Mouse (Mus musculus): ENCODE results near the gene Apbb2. TPM values are rescaled to one million over a fixed set of nuclear protein-coding genes. Genes with fewer than 3 reads are reported as not detected.

Gene Apbb2
- polyA plus RNA-seq, 1 experiment from 2014 or later, result 5.6 TPM

DNA sequence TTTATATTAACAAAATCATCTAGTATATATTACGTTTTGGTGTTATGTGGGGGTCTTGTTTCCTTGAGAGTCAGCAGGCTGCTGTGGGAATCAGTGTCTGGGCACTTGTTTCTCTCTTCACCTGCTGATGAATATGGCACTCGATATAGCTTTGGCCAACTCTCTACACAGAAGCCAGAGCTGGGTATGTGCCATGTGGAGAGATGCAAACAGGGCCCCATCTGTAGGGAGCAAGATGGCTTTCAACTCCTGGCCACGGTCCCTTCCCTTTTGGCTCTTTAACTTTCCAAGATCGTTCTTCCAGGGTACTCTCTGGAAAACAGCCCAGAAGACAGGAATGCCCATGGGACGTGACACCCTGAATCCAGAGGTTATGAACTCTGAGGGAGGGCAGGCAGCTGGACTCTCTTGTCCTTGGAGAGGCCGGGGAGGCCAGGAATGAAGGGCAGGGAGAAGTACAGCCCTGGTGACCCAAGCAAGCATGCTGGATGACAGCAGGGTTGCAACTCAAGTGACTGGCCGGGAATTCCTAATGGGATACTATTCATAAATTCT is 266.7 kb downstream of the Apbb2 start:
- TF ChIP-seq CTCF (IDR thresholded peaks at IDR 0.05; ENCODE audit: low read depth), result no peak
- TF ChIP-seq EP300 (IDR thresholded peaks at IDR 0.05; ENCODE audit: low read depth), result no peak
- Histone ChIP-seq H3K4me3 (ENCODE audit: low read depth, low read length) (no peak overlapping the region), H3K27ac (ENCODE audit: low read depth) (no peak overlapping the region), H3K9me3 (ENCODE audit: low read length) (no peaks in the 10 kb centered on the region), H3K27me3 (ENCODE audit: insufficient read depth, low read length) (no peaks in the 10 kb centered on the region), H3K4me2 (ENCODE audit: low read depth, low read length) (no peak overlapping the region), H3K9ac (replicated peaks) (no peak overlapping the region), H3K36me3 (replicated peaks; ENCODE audit: insufficient read depth, low read length) (0 out of 2 replicates have a peak, but pooled peaks cover 2% of the 10 kb centered on the region), H3K4me1 (ENCODE audit: insufficient read depth) (no peaks in the 10 kb centered on the region)
- ATAC-seq, result no peak
- no peak for DNase-seq
- 78% methylated on average over 7 of the region's 7 CpGs for WGBS (ENCODE audit: insufficient replicate concordance)

DNA sequence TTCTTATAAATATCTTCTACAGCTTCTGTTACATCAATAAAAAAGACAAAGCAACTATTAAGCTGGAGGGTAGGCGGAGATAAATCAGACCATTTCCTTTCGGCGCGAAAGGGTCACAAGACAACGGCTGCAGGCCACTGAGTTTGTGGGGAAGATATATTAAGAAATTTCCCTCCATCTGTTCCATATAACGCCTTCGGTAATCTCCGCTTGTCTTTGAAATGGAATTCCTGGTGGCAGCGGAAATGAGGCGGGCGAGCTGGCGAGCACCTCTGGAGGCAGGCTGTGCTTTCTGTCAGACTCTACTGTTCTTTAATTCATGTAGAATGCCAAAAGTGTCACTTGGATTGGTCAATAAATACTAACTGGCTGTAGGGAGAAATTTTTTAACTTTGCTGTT is 267.5 kb downstream of the Apbb2 start:
- H3K36me3 ChIP-seq (replicated peaks; ENCODE audit: insufficient read depth, low read length), result 0 out of 2 replicates have a peak, but pooled peaks cover 2% of the 10 kb centered on the region
- no peak overlapping the region for H3K9ac ChIP-seq (replicated peaks)
- 76% methylated on average over 12 of the region's 12 CpGs for WGBS (ENCODE audit: insufficient replicate concordance)
- ATAC-seq, result no peak
- H3K4me1 ChIP-seq (ENCODE audit: insufficient read depth), result peaks cover 3% of the 10 kb centered on the region; the same call in 1 of the 2 replicates
- no peak overlapping the region for H3K4me2 ChIP-seq (ENCODE audit: low read depth, low read length)
- H3K9me3 ChIP-seq (ENCODE audit: low read length), result no peaks in the 10 kb centered on the region
- TF ChIP-seq CTCF (IDR thresholded peaks at IDR 0.05; ENCODE audit: low read depth) (no peak), EP300 (IDR thresholded peaks at IDR 0.05; ENCODE audit: low read depth) (no peak)
- no peaks in the 10 kb centered on the region for H3K27me3 ChIP-seq (ENCODE audit: insufficient read depth, low read length)
- H3K4me3 ChIP-seq (ENCODE audit: low read depth, low read length), result no peak overlapping the region
- DNase-seq, result no peak
- H3K27ac ChIP-seq (ENCODE audit: low read depth), result no peak overlapping the region

DNA sequence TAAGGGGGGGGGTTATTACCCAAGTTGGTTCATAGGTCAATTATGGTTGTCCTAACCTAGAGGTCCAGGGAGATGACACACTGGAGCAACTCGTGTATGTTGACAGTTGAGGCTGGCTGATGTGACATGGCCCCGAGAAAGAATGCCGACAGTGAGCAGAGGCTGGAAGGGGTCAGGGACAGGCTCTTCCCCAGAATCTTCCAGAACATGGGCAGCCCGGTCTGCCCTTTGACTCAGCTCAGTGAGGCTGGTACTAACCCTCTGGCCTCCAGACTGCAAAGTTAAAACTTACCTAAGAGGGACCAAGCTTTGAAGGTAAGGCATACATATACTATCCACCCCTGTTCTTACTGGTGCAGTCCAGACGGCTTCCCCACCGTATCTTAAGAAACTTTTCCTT is 268.0 kb downstream of the Apbb2 start:
- H3K4me2 ChIP-seq (ENCODE audit: low read depth, low read length), result no peak overlapping the region
- no peak overlapping the region for H3K4me3 ChIP-seq (ENCODE audit: low read depth, low read length)
- H3K27me3 ChIP-seq (ENCODE audit: insufficient read depth, low read length), result no peaks in the 10 kb centered on the region
- H3K36me3 ChIP-seq (replicated peaks; ENCODE audit: insufficient read depth, low read length), result 0 out of 2 replicates have a peak, but pooled peaks cover 2% of the 10 kb centered on the region
- ATAC-seq (no peak), DNase-seq (no peak)
- H3K4me1 ChIP-seq (ENCODE audit: insufficient read depth), result peaks cover 3% of the 10 kb centered on the region; the same call in 1 of the 2 replicates
- no peak overlapping the region for H3K9ac ChIP-seq (replicated peaks)
- 71% methylated on average over 6 of the region's 6 CpGs for WGBS (ENCODE audit: insufficient replicate concordance)
- TF ChIP-seq EP300 (IDR thresholded peaks at IDR 0.05; ENCODE audit: low read depth) (no peak), CTCF (IDR thresholded peaks at IDR 0.05; ENCODE audit: low read depth) (no peak)
- H3K27ac ChIP-seq (ENCODE audit: low read depth), result no peak overlapping the region
- no peaks in the 10 kb centered on the region for H3K9me3 ChIP-seq (ENCODE audit: low read length)

DNA sequence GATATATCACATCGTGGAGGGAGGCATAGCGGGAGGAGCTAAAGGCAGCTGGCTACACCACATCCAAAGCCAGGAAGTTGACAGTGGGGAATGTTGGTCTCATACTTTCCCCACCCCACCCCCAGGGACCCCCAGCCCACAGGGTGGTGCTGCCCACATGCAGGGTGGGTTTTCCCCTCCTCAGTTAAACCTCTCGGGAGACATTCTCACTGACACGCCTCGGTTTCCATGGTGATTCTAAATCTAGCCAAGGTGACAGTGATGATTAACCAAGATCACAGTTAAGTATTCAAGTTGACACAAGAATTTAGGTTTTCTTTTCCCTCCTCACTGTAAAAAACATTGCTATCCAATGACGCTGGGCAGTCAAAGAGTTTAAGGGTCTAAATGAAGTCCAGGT is 270.2 kb downstream of the Apbb2 start:
- peaks cover 3% of the 10 kb centered on the region; the same call in 1 of the 2 replicates for H3K4me1 ChIP-seq (ENCODE audit: insufficient read depth)
- no peak for TF ChIP-seq EP300 (IDR thresholded peaks at IDR 0.05; ENCODE audit: low read depth)
- no peak for TF ChIP-seq CTCF (IDR thresholded peaks at IDR 0.05; ENCODE audit: low read depth)
- ATAC-seq, result no peak
- H3K9ac ChIP-seq (replicated peaks), result no peak overlapping the region
- H3K4me3 ChIP-seq (ENCODE audit: low read depth, low read length), result no peak overlapping the region
- H3K4me2 ChIP-seq (ENCODE audit: low read depth, low read length), result no peak overlapping the region
- H3K27me3 ChIP-seq (ENCODE audit: insufficient read depth, low read length), result no peaks in the 10 kb centered on the region
- no peak for DNase-seq
- H3K36me3 ChIP-seq (replicated peaks; ENCODE audit: insufficient read depth, low read length), result 0 out of 2 replicates have a peak, but pooled peaks cover 2% of the 10 kb centered on the region
- 78% methylated on average over 6 of the region's 6 CpGs for WGBS (ENCODE audit: insufficient replicate concordance)
- no peak overlapping the region for H3K27ac ChIP-seq (ENCODE audit: low read depth)
- no peaks in the 10 kb centered on the region for H3K9me3 ChIP-seq (ENCODE audit: low read length)

DNA sequence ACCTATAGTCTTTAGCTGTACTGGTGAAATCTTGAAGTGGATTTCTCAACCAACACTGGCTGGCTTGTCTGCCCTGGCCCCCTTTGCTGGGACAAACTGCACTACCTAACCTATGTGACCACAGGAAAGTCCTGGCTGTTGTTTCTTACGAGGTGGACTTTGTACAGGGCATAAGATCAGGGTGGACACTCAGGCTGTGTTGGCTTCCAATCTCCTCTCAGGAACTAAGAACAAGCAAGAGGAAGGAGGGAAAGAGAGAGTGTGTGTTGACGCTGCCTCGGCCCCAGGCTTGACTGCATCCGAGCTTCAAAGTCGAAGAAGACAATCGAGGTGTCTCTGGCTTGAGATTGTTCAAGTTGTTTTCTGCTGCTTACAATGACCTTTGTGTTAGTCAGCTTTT is 271.8 kb downstream of the Apbb2 start:
- H3K4me2 ChIP-seq (ENCODE audit: low read depth, low read length), result no peak overlapping the region
- H3K4me1 ChIP-seq (ENCODE audit: insufficient read depth), result peaks cover 3% of the 10 kb centered on the region; the same call in 1 of the 2 replicates
- H3K4me3 ChIP-seq (ENCODE audit: low read depth, low read length), result no peak overlapping the region
- no peaks in the 10 kb centered on the region for H3K27me3 ChIP-seq (ENCODE audit: insufficient read depth, low read length)
- no peak overlapping the region for H3K27ac ChIP-seq (ENCODE audit: low read depth)
- DNase-seq (no peak), ATAC-seq (no peak)
- 70% methylated on average over 6 of the region's 6 CpGs for WGBS (ENCODE audit: insufficient replicate concordance)
- TF ChIP-seq CTCF (IDR thresholded peaks at IDR 0.05; ENCODE audit: low read depth) (no peak), EP300 (IDR thresholded peaks at IDR 0.05; ENCODE audit: low read depth) (no peak)
- 0 out of 2 replicates have a peak, but pooled peaks cover 2% of the 10 kb centered on the region for H3K36me3 ChIP-seq (replicated peaks; ENCODE audit: insufficient read depth, low read length)
- H3K9ac ChIP-seq (replicated peaks), result no peak overlapping the region
- H3K9me3 ChIP-seq (ENCODE audit: low read length), result no peaks in the 10 kb centered on the region

DNA sequence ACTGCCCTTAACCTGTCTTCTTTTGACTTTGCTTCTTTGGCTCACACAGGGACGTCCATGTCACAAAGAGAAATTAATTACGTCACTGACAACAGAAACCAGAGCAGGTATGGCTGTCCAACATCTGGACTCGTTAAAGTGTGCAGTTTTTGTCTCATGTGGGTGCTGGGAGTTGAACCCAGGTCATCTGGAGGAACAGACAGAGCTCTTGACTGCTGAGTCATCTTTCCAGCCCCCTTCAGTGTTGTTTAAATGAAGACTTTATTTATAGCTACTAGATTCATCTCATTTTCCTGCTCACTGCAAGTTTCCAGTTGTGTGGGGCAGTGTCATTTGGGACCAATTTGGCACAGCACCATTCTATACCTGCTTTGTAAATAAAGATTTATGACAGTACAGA is 273.4 kb downstream of the Apbb2 start:
- H3K9ac ChIP-seq (replicated peaks), result no peak overlapping the region
- H3K4me2 ChIP-seq (ENCODE audit: low read depth, low read length), result no peak overlapping the region
- H3K4me3 ChIP-seq (ENCODE audit: low read depth, low read length), result no peak overlapping the region
- DNase-seq, result no peak
- 0 out of 2 replicates have a peak, but pooled peaks cover 2% of the 10 kb centered on the region for H3K36me3 ChIP-seq (replicated peaks; ENCODE audit: insufficient read depth, low read length)
- 50% methylated on average over 3 of the region's 3 CpGs for WGBS (ENCODE audit: insufficient replicate concordance)
- no peak overlapping the region for H3K27ac ChIP-seq (ENCODE audit: low read depth)
- no peaks in the 10 kb centered on the region for H3K27me3 ChIP-seq (ENCODE audit: insufficient read depth, low read length)
- no peak for ATAC-seq
- H3K4me1 ChIP-seq (ENCODE audit: insufficient read depth), result peaks cover 3% of the 10 kb centered on the region; the same call in 1 of the 2 replicates
- TF ChIP-seq EP300 (IDR thresholded peaks at IDR 0.05; ENCODE audit: low read depth), result no peak
- no peak for TF ChIP-seq CTCF (IDR thresholded peaks at IDR 0.05; ENCODE audit: low read depth)
- no peaks in the 10 kb centered on the region for H3K9me3 ChIP-seq (ENCODE audit: low read length)

All from liver, postnatal 0 days (tissue).